Mouse (Mus musculus): ENCODE measurements at regions not wholly inside any gene's neighbourhood (a gene's known extent, or its start where the extent isn't known, plus 50 kb on each side); places are given as distances from the start of the nearest gene placed in this dataset.

GRCm38 (mm10) chr15:97620261-97620660 is 85.4 kb downstream of the Rpap3 start:
- Histone ChIP-seq H3K36me3 (replicated peaks) (no peaks in the 10 kb centered on the region), H3K4me1 (ENCODE audit: insufficient read depth, low read depth, low read length) (no peaks in the 10 kb centered on the region), H3K9me3 (replicated peaks) (peaks cover 35% of the 10 kb centered on the region), H3K27me3 (ENCODE audit: insufficient read depth, low read length) (no peaks in the 10 kb centered on the region), H3K4me3 (ENCODE audit: low read depth, low read length) (no peak overlapping the region)
- ATAC-seq (ENCODE audit: extremely low read depth, insufficient number of reproducible peaks, low FRiP score, poor library complexity, severe bottlenecking) (no peak), DNase-seq (ENCODE audit: low spot score) (no peak)
- TF ChIP-seq POLR2AphosphoS5 (IDR thresholded peaks at IDR 0.05; ENCODE audit: insufficient replicate concordance, low read depth, low read length) (no peak), TAL1 (conservative IDR thresholded peaks at IDR 0.05; ENCODE audit: low read depth, low read length) (no peak), GATA1 (IDR thresholded peaks at IDR 0.05; ENCODE audit: borderline replicate concordance, low read length) (no peak), GATA2 (IDR thresholded peaks at IDR 0.05; ENCODE audit: borderline replicate concordance, low read depth, low read length) (no peak), CTCF (IDR thresholded peaks at IDR 0.05; ENCODE audit: low read depth, low read length) (no peak)

GRCm38 (mm10) chr15:97619764-97620163 is 85.9 kb downstream of the Rpap3 start:
- DNase-seq (ENCODE audit: low spot score) (no peak), ATAC-seq (ENCODE audit: extremely low read depth, insufficient number of reproducible peaks, low FRiP score, poor library complexity, severe bottlenecking) (no peak)
- H3K9me3 ChIP-seq (replicated peaks): peaks cover 34% of the 10 kb centered on the region
- H3K36me3 ChIP-seq (replicated peaks): no peaks in the 10 kb centered on the region
- TF ChIP-seq POLR2AphosphoS5 (IDR thresholded peaks at IDR 0.05; ENCODE audit: insufficient replicate concordance, low read depth, low read length) (no peak), TAL1 (conservative IDR thresholded peaks at IDR 0.05; ENCODE audit: low read depth, low read length) (no peak), GATA2 (IDR thresholded peaks at IDR 0.05; ENCODE audit: borderline replicate concordance, low read depth, low read length) (no peak), CTCF (IDR thresholded peaks at IDR 0.05; ENCODE audit: low read depth, low read length) (no peak), GATA1 (IDR thresholded peaks at IDR 0.05; ENCODE audit: borderline replicate concordance, low read length) (no peak)
- H3K4me3 ChIP-seq (ENCODE audit: low read depth, low read length): no peak overlapping the region
- no peaks in the 10 kb centered on the region for H3K27me3 ChIP-seq (ENCODE audit: insufficient read depth, low read length)
- H3K4me1 ChIP-seq (ENCODE audit: insufficient read depth, low read depth, low read length): no peaks in the 10 kb centered on the region

- peaks cover 12% of the 10 kb centered on the region for H3K9me3 ChIP-seq (replicated peaks)
- no peak for ATAC-seq (ENCODE audit: extremely low read depth, insufficient number of reproducible peaks, low FRiP score, poor library complexity, severe bottlenecking)
- no peak for DNase-seq (ENCODE audit: low spot score)
- no peaks in the 10 kb centered on the region for H3K36me3 ChIP-seq (replicated peaks)
- no peaks in the 10 kb centered on the region for H3K27me3 ChIP-seq (ENCODE audit: insufficient read depth, low read length)
- H3K4me3 ChIP-seq (ENCODE audit: low read depth, low read length): no peak overlapping the region
- H3K4me1 ChIP-seq (ENCODE audit: insufficient read depth, low read depth, low read length): no peaks in the 10 kb centered on the region
- no peak for TF ChIP-seq POLR2AphosphoS5 (IDR thresholded peaks at IDR 0.05; ENCODE audit: insufficient replicate concordance, low read depth, low read length)
- TF ChIP-seq TAL1 (conservative IDR thresholded peaks at IDR 0.05; ENCODE audit: low read depth, low read length): no peak
- TF ChIP-seq CTCF (IDR thresholded peaks at IDR 0.05; ENCODE audit: low read depth, low read length): no peak
- TF ChIP-seq GATA1 (IDR thresholded peaks at IDR 0.05; ENCODE audit: borderline replicate concordance, low read length): no peak
- TF ChIP-seq GATA2 (IDR thresholded peaks at IDR 0.05; ENCODE audit: borderline replicate concordance, low read depth, low read length): no peak
These were observed 93.3 kb downstream of the Rpap3 start for GRCm38 (mm10) chr15:97612325-97612724.

- Histone ChIP-seq H3K4me1 (ENCODE audit: insufficient read depth, low read depth, low read length) (no peaks in the 10 kb centered on the region), H3K36me3 (replicated peaks) (no peaks in the 10 kb centered on the region), H3K4me3 (ENCODE audit: low read depth, low read length) (no peak overlapping the region), H3K27me3 (ENCODE audit: insufficient read depth, low read length) (no peaks in the 10 kb centered on the region), H3K9me3 (replicated peaks) (peaks cover 22% of the 10 kb centered on the region)
- TF ChIP-seq GATA2 (IDR thresholded peaks at IDR 0.05; ENCODE audit: borderline replicate concordance, low read depth, low read length) (no peak), CTCF (IDR thresholded peaks at IDR 0.05; ENCODE audit: low read depth, low read length) (no peak), GATA1 (IDR thresholded peaks at IDR 0.05; ENCODE audit: borderline replicate concordance, low read length) (no peak), TAL1 (conservative IDR thresholded peaks at IDR 0.05; ENCODE audit: low read depth, low read length) (no peak), POLR2AphosphoS5 (IDR thresholded peaks at IDR 0.05; ENCODE audit: insufficient replicate concordance, low read depth, low read length) (no peak)
- no peak for DNase-seq (ENCODE audit: low spot score)
- no peak for ATAC-seq (ENCODE audit: extremely low read depth, insufficient number of reproducible peaks, low FRiP score, poor library complexity, severe bottlenecking)
These were observed 94.9 kb downstream of the Rpap3 start for GRCm38 (mm10) chr15:97610767-97611166.

- TF ChIP-seq CTCF (IDR thresholded peaks at IDR 0.05; ENCODE audit: low read depth, low read length) (no peak), GATA2 (IDR thresholded peaks at IDR 0.05; ENCODE audit: borderline replicate concordance, low read depth, low read length) (no peak), GATA1 (IDR thresholded peaks at IDR 0.05; ENCODE audit: borderline replicate concordance, low read length) (no peak), TAL1 (conservative IDR thresholded peaks at IDR 0.05; ENCODE audit: low read depth, low read length) (no peak), POLR2AphosphoS5 (IDR thresholded peaks at IDR 0.05; ENCODE audit: insufficient replicate concordance, low read depth, low read length) (no peak)
These were observed 96.1 kb downstream of the Rpap3 start for GRCm38 (mm10) chr15:97609496-97609895.

GRCm38 (mm10) chr15:97608651-97609050 is 97.0 kb downstream of the Rpap3 start:
- Histone ChIP-seq H3K9me3 (replicated peaks) (peaks cover 25% of the 10 kb centered on the region), H3K4me3 (ENCODE audit: low read depth, low read length) (no peak overlapping the region), H3K27me3 (ENCODE audit: insufficient read depth, low read length) (no peaks in the 10 kb centered on the region), H3K36me3 (replicated peaks) (no peaks in the 10 kb centered on the region), H3K4me1 (ENCODE audit: insufficient read depth, low read depth, low read length) (no peaks in the 10 kb centered on the region)
- DNase-seq (ENCODE audit: low spot score) (no peak), ATAC-seq (ENCODE audit: extremely low read depth, insufficient number of reproducible peaks, low FRiP score, poor library complexity, severe bottlenecking) (no peak)
- TF ChIP-seq POLR2AphosphoS5 (IDR thresholded peaks at IDR 0.05; ENCODE audit: insufficient replicate concordance, low read depth, low read length) (no peak), TAL1 (conservative IDR thresholded peaks at IDR 0.05; ENCODE audit: low read depth, low read length) (no peak), GATA2 (IDR thresholded peaks at IDR 0.05; ENCODE audit: borderline replicate concordance, low read depth, low read length) (no peak), GATA1 (IDR thresholded peaks at IDR 0.05; ENCODE audit: borderline replicate concordance, low read length) (no peak), CTCF (IDR thresholded peaks at IDR 0.05; ENCODE audit: low read depth, low read length) (no peak)

More at GRCm38 (mm10) chr15:97609496-97609895, 96.1 kb downstream of the Rpap3 start:
- Histone ChIP-seq H3K4me1 (ENCODE audit: insufficient read depth, low read depth, low read length) (no peaks in the 10 kb centered on the region), H3K36me3 (replicated peaks) (no peaks in the 10 kb centered on the region), H3K27me3 (ENCODE audit: insufficient read depth, low read length) (no peaks in the 10 kb centered on the region), H3K9me3 (replicated peaks) (peaks cover 25% of the 10 kb centered on the region), H3K4me3 (ENCODE audit: low read depth, low read length) (no peak overlapping the region)
- no peak for DNase-seq (ENCODE audit: low spot score)
- no peak for ATAC-seq (ENCODE audit: extremely low read depth, insufficient number of reproducible peaks, low FRiP score, poor library complexity, severe bottlenecking)
